Mouse (Mus musculus) embryonic stem cell, embryonic (primary cell): ENCODE data around the gene Tinf2.

Experiments used
- CTCF ChIA-PET, 4 experiments: fragments of 300-600 bp in 2 of 4; fragments of 350-600 bp in 2 of 4; sonication (Branson Sonifier 250); formaldehyde crosslinking; loops; one replicate each; lab custom pipeline; 2022; ENCODE audit warnings: inconsistent platforms in 2 of 4; lab: Charles Lee
- POLR2A ChIA-PET, 4 experiments: fragments of 300-600 bp in 2 of 4; fragments of 350-600 bp in 2 of 4; sonication (Branson Sonifier 250); formaldehyde crosslinking; loops; one replicate each; lab custom pipeline; 2022; ENCODE audit warnings: antibody characterized with exemption in 4 of 4, inconsistent platforms in 1 of 4; lab: Charles Lee

The Tinf2 gene

DNA sequence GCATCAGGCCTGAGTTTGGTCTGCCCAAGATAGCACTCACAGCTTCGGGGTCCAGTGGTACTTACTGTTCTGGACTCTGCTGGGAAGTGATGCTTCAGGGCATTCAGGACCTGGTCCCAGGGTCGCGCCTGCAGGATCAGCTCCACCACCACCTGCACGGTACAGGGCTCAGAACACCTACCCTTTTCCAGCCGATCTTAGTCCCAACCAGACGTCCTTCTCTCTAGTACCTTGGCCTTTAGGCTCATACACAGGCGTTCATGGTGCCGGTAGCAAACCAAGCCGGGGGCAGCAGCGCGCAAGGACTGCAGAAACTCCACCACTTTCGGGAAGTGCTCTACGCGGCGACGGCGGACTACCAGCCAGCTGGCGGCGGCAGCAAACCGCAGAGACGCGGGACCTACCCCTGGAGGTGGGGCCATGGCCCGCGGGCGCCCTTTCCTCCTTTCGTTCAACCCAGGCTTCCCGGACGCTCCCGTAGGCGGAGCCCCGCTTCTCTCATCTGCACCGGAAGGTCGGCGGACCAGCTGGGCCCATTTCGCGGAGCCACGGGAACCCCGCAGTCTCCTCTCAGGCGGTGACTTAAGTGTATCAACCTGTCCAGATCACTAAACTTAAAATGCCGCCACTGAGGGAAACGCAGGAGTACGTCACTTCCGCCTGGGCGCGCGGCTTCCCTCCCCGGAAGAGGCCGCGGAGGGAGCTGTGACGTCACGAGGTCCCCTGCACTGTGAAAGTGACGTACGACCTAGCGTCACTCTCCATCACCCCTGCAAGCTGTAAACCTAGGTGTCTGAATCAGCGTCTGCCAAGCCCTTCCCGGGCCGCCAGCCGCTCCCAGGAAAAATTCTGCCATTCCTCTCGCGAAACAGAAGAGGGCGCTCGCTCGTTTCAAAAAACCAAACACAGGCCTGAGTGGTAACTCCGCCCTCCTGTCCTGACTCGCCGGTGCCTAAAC lies at the start of gene Tinf2:
Gene Tinf2, minus strand, starts transcription at position 661 of the 958 bp plus-strand sequence.
- POLR2A ChIA-PET: interaction anchor here (0.6 to 9.8 kb wide), 74 partner anchors 9 to 218 kb away, joined by 3 to 77 read pairs (median 4); partner anchors contain the start of genes Gmpr2 (in 4 of the 4), Nedd8 (in 4 of the 4), Dhrs1 (in 3 of the 4) and Nop9 (in 3 of the 4)

DNA sequence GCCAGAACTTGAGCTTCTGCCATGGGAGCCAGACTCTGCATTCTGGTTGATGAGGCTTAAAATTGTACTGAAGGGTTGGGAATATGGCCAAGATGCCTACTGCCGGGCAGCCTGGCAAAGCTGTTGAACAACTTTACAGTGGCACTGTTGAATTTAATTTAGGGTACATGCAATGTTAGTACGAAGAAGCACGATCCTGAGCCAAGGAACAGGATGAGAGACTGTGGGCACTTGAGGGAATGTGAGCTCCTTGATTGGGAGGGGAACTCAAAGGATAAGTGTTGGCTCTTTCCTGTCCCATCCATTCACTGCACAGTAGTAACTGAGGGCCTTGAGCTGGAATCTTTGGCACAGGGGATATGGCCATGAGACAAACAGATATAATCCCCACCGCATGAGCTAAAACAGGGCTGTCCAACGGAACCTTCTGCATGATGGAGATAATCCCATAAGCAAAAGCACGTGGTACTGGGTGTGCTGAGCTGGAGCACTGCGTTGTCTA lies 49.0 kb upstream of the Tinf2 start:
- CTCF ChIA-PET: interaction anchor here in 3 of 4 experiments (0.8 to 1.8 kb wide), 6 partner anchors 8 to 58 kb away, joined by 3 to 6 read pairs (median 4); partner anchors contain the start of genes Rabggta (in 2 of the 3), Dhrs1 (in 1 of the 3), Nedd8 (in 1 of the 3) and Nop9 (in 1 of the 3)
- POLR2A ChIA-PET: interaction anchor here (0.6 to 3.8 kb wide), 9 partner anchors 9 to 1021 kb away, joined by 3 to 26 read pairs (median 3); partner anchors contain the start of genes Rabggta (in 3 of the 4), Mphosph8 (in 1 of the 4) and Tinf2 (in 1 of the 4)

More for the DNA sequence above, at the start of gene Tinf2:
- CTCF ChIA-PET: interaction anchor here (0.5 to 4.8 kb wide), 38 partner anchors 9 to 566 kb away, joined by 3 to 45 read pairs (median 3); partner anchors contain the start of genes Gmpr2 (in 3 of the 4), Nedd8 (in 3 of the 4), Ltb4r2 (in 2 of the 4) and A730061H03Rik (in 1 of the 4)

DNA sequence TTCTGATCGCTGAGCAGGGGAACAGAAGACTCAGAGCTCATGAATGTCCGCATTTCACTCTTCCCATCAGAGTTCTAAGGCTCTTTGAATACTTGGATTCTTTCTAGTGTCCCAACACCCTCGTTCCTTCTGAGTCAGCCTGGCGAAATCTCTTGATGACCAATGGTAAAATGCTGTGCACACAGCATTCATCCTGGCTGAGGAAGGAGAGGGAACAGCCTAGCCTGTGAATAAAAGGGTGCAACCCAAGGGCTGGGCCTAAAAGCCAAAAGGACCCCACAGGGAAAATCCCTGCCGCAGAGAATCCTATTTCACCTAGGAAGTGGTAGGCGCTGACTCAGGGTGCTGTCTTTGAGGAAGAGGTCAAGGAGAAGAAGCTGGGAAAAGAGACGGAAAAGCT lies 48.5 kb upstream of the Tinf2 start:
- ChIA-PET POLR2A (interaction anchor here in 3 of 4 experiments (0.6 to 3.8 kb wide), 8 partner anchors 9 to 1022 kb away, joined by 3 to 26 read pairs (median 4); partner anchors contain the start of genes Rabggta (in 2 of the 3) and Tinf2 (in 1 of the 3)), CTCF (interaction anchor here in 2 of 4 experiments (0.8 to 1.8 kb wide), 4 partner anchors 8 to 16 kb away, joined by 3 to 5 read pairs (median 4); partner anchors contain the start of genes Dhrs1 (in 1 of the 2), Nop9 (in 1 of the 2) and Rabggta (in 1 of the 2))

DNA sequence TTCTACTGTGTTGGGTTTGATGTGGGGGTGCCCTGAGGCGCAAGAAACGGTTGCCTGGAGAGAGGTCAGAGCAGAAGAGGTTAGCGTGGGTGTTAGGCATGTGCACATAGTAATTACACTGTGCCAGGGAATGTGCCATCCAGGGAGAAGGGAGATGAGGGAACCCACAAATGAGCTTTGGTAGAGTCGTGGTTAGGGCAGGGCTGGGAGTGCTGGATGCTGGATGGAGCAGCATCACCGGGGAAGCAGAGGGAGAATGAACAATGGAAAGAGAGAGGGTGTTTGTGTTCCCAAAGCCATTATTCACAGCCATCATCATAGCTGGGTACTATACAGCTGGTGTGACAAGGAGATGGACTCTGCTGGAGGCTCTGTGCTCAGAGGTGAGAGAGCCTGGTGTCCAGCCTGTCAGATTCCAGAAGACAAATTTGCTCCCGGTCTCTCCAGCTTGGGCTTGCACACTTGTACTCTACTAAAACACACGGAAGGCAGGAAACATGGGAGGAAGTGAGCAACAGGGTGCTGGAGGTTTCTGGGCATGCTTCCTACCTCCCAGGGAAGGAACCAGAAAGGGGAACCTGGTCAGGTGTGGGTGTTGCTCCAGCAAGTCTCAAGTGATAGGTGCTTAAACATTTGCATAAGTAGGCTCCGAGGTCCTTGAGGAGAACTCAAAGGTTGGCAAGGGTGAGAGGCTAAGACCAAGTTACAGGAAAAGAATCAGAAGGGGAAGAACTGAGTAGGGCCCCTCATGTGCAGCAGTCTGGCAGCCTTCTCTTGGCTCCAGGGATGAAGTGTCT lies 46.5 kb upstream of the Tinf2 start:
- ChIA-PET CTCF (interaction anchor here in 2 of 4 experiments (0.6 to 1.6 kb wide), 2 partner anchors 15 to 579 kb away, joined by 3 to 4 read pairs; no protein-coding TSS in a partner anchor), POLR2A (interaction anchor here in 3 of 4 experiments (0.6 to 3.8 kb wide), 5 partner anchors 8 to 84 kb away, joined by 3 to 26 read pairs (median 3); partner anchors contain the start of genes Gmpr2 (in 1 of the 3), Nedd8 (in 1 of the 3), Rabggta (in 1 of the 3) and Tm9sf1 (in 1 of the 3))

DNA sequence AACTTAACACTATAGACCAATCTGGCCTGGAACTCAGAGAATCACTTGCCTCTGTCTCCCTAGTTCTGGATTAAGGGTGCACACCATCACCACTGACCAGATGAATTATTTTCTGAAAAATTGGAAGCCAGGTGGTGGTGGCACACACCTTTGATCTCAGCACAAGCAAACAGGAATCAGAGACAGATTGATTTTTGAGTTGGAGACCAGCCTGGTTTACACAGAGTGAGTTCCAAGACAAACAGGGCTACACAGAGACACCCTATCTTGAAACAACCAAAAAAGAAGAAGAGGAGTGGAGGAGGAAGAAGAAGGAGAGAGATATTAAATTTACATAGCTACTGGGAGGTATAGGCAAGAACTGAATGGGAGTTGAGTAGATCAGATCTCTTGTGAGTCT lies 44.6 kb upstream of the Tinf2 start:
- CTCF ChIA-PET: interaction anchor here in 2 of 4 experiments (0.7 to 1.1 kb wide), 2 partner anchors 18 kb away, joined by 3 read pairs; no protein-coding TSS in a partner anchor
- POLR2A ChIA-PET: interaction anchor here in 2 of 4 experiments (0.6 to 1.1 kb wide), 3 partner anchors 9 to 172 kb away, joined by 3 to 4 read pairs (median 3); partner anchors contain the start of genes Gmpr2 (in 1 of the 2) and Nedd8 (in 1 of the 2)

DNA sequence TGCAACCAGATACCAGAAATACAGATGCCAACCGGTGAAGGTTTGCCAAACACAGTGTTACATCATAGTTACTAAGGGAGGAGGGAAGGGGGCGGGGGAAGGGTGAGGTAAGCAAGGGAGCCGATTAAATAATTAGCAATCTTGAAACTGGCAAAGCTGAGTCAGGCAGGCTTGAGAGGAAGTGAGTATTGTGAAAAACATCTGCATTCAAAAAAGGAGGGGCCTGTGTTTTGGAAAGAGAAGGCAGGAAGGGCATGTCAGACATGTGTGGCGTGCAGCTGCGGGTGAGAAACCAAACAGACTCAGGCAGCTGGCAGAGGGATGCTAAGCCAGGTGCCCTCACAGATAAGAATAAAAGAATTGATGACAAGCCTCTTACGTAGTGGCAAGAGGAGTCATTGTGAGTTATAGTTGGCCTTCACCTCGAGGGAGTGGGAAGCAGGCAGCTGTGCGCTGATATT lies 42.8 kb upstream of the Tinf2 start:
- CTCF ChIA-PET: interaction anchor here in 2 of 4 experiments (0.6 to 0.9 kb wide), 2 partner anchors 10 kb away, joined by 3 to 4 read pairs; no protein-coding TSS in a partner anchor

DNA sequence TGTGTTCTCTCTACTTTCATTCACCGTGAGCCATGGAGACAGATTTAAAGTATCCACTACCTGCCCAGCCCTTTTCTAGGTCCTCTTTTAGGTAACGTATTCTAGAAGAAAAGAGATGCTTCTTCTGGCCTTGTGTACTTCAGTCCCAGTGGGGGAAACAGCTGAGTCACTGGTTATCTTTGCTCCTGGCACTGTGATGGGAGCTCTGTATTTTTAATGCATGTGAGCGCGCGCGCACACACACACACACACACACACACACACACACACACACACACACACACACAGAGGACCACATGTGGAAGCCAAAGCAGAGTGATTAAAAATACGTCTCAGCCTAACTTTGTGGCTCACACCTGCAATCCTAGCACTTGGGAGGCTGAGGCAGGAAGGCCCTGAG lies 41.8 kb upstream of the Tinf2 start:
- POLR2A ChIA-PET: interaction anchor here in 3 of 4 experiments (0.6 to 12.1 kb wide), 12 partner anchors 11 to 106 kb away, joined by 3 to 268 read pairs (median 30); partner anchors contain the start of genes Tgm1 (in 3 of the 3), Gmpr2 (in 2 of the 3), Nedd8 (in 2 of the 3) and Tinf2 (in 1 of the 3)
- CTCF ChIA-PET: interaction anchor here (0.5 to 1.6 kb wide), 12 partner anchors 13 to 169 kb away, joined by 3 to 5 read pairs (median 3); partner anchors contain the start of genes Mdp1 (in 2 of the 4), Tinf2 (in 2 of the 4) and Gm49378 (in 1 of the 4)

More for the DNA sequence above, 42.8 kb upstream of the Tinf2 start:
- POLR2A ChIA-PET: interaction anchor here in 2 of 4 experiments (0.8 to 12.1 kb wide), 10 partner anchors 10 to 64 kb away, joined by 3 to 268 read pairs (median 5); partner anchors contain the start of genes Gmpr2 (in 2 of the 2), Nedd8 (in 2 of the 2), Mdp1 (in 1 of the 2) and Tgm1 (in 1 of the 2)

DNA sequence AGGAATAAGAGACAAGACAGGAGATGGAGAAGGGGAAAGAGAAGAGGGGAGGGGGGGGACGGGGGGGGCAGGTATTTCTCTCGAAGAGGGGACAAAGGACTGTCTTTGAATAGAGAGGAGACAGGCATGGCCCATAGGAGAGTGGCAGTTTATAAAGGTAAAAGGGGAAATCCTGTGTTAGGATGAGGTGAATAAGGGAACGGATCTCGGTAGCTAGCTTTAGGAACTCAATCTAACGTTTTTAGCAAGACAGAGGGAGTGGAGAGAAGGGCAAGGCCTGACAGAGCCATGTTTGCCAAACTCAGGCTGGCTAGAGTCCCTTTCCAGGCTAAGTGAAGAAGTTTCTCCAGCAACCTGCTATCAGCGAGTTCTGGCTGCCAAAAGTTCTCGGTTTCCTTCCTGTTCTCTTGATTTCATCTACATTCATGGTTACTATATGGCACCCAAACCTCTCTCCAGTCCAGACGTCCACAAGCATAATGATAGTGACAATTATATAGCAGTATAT lies 40.9 kb upstream of the Tinf2 start:
- POLR2A ChIA-PET: interaction anchor here (0.6 to 12.1 kb wide), 54 partner anchors 7 to 1790 kb away, joined by 3 to 268 read pairs (median 6); partner anchors contain the start of genes Tgm1 (in 4 of the 4), Gmpr2 (in 2 of the 4), Nedd8 (in 2 of the 4) and Rec8 (in 2 of the 4)
- CTCF ChIA-PET: interaction anchor here (0.5 to 2.2 kb wide), 26 partner anchors 8 to 596 kb away, joined by 3 to 21 read pairs (median 3); partner anchors contain the start of genes Mdp1 (in 3 of the 4), A730061H03Rik (in 1 of the 4), Dcaf11 (in 1 of the 4) and Dhrs1 (in 1 of the 4)

DNA sequence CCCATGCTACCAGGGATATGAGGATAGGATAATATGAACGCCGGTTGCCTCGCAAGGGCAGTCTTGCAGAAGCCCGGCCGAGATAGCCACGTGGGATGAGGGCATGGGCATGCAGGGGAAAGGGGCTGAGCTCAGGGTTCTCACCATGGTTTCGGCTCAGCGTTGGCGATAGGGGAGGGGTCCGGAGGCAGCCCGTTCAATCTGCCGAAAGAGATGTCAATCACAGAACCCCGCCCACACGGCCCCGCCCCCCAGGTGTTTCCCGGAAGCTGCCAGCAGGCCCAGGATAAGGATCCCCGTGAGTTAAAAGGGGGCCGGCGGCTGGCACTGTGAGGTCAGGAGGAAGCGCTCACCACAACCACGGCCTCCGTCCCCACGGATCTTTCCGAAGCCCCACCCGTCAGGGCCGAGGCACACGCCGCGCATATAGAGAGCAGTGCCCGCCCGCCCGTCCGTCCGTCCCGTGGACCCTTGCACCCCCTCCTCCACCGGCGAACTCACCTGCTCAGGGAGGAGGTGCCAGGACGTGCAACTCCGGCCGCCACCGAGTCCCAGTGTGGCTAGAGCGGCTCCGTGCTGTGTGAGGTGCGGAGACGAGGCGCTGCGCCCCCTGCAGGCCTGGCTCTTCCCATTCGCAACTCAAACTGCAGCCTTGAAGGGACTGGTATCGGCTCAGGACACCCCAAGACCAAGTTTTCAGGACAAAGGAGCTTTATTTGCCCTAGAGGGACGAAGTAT lies 40.2 kb upstream of the Tinf2 start, which contains the start of gene Rabggta:
Gene Rabggta, minus strand, starts transcription at position 564 of the 738 bp plus-strand sequence.
- ChIA-PET POLR2A (interaction anchor here (0.6 to 12.1 kb wide), 104 partner anchors 8 to 1790 kb away, joined by 3 to 268 read pairs (median 4); partner anchors contain the start of genes Tgm1 (in 4 of the 4), A730061H03Rik (in 3 of the 4), Gmpr2 (in 3 of the 4) and Nedd8 (in 3 of the 4)), CTCF (interaction anchor here (0.6 to 2.2 kb wide), 35 partner anchors 8 to 574 kb away, joined by 3 to 21 read pairs (median 4); partner anchors contain the start of genes Mdp1 (in 4 of the 4), A730061H03Rik (in 2 of the 4), Dcaf11 (in 1 of the 4) and Dhrs1 (in 1 of the 4))

DNA sequence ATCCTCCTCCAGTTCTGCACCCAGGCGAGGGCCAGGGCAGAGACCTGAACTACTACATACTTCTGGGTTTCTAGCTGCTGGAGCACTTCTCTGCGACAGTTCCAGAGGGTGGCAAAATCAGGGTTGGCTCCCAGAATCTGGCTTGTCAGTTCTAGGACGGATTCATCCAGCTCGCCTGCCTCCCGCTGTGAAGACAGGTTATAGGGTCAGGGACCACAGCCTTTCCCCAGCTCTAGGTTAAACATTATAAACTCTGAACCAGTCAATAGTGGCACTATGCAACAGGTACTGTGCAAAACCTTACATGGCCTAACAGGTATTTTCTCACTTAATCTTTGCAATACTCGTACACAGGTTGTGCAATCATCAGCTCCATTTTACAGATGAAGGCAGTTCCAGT lies 39.5 kb upstream of the Tinf2 start:
- CTCF ChIA-PET: interaction anchor here (0.5 to 2.2 kb wide), 32 partner anchors 9 to 796 kb away, joined by 3 to 21 read pairs (median 4); partner anchors contain the start of genes Mdp1 (in 3 of the 4), A730061H03Rik (in 2 of the 4), Dcaf11 (in 1 of the 4) and Dhrs1 (in 1 of the 4)
- POLR2A ChIA-PET: interaction anchor here (0.6 to 12.1 kb wide), 95 partner anchors 8 to 808 kb away, joined by 3 to 268 read pairs (median 4); partner anchors contain the start of genes A730061H03Rik (in 4 of the 4), Gmpr2 (in 3 of the 4), Nedd8 (in 3 of the 4) and Tgm1 (in 3 of the 4)

DNA sequence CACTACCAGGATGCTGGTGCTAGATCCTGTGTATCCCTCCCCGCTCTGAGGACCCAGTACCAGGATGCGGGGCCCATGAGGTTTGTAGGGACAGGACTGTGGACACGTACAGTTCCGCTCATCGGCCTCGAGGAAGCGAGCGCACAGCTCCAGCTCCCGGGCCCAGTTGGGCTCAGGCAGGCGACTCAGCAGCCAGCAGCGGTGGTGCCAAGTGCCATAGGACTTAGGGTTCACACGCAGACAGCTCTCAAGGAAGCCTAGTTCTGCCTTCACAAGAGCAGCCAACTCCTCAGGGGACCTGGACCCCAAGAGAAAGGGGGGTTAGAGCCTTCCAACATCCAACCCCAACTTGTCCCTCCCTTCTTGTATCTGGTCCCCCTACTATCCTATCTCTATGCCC lies 39.0 kb upstream of the Tinf2 start:
- CTCF ChIA-PET: interaction anchor here (0.5 to 2.2 kb wide), 16 partner anchors 9 to 796 kb away, joined by 3 to 21 read pairs (median 5); partner anchors contain the start of genes Dhrs1 (in 1 of the 4), Dhrs4 (in 1 of the 4), Gmpr2 (in 1 of the 4) and Ltb4r2 (in 1 of the 4)
- POLR2A ChIA-PET: interaction anchor here (0.6 to 12.1 kb wide), 57 partner anchors 9 to 808 kb away, joined by 3 to 268 read pairs (median 5); partner anchors contain the start of genes A730061H03Rik (in 3 of the 4), Gmpr2 (in 3 of the 4), Nedd8 (in 3 of the 4) and Ltb4r2 (in 2 of the 4)

DNA sequence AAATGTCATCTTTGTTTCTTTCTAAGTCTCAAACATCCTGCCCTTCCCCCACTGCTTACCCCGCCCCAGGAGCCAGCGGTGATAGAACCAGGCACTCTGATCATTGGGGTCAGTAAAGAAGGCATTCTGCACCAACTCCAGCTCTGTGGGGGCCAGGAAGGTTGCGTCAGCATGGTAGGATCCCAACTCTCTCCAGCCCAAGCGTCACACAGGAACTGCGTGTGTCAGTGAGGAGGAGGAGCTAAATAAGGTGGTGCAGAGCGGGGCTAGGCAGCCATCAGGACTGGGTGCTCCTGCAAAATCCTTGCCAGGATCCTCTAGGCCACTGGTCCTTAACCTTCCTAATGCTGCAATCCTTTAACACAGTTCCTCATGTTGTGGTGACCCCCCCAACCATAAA lies 38.1 kb upstream of the Tinf2 start:
- POLR2A ChIA-PET: interaction anchor here (0.5 to 12.1 kb wide), 35 partner anchors 10 to 241 kb away, joined by 3 to 268 read pairs (median 5); partner anchors contain the start of genes Gmpr2 (in 3 of the 4), Nedd8 (in 3 of the 4), Psme2 (in 2 of the 4) and Rnf31 (in 2 of the 4)

DNA sequence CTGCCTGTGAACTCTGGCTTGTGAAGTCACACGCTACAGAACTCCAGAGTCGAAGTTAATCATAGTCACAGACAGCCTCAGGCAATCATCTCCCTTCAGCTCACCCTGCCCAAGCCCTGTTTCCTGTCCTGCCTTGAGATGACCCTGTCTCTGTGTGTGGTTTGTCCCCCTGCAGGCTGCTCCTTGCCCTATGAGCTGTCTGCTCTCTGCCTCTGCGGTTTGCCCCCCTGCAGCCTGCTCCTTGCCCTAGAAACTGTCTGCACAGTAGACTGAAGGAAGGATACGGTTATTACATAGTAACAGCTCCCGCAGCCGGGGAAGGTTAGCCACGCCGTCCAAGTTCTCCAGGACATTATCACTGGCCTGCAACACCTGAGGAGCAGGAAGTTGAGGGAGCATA lies 35.3 kb upstream of the Tinf2 start:
- ChIA-PET CTCF (no interaction called here), POLR2A (interaction anchor here in 2 of 4 experiments (1.0 to 12.1 kb wide), 3 partner anchors 10 to 45 kb away, joined by 4 to 268 read pairs (median 5); partner anchors contain the start of genes Gmpr2 (in 1 of the 2), Nedd8 (in 1 of the 2) and Tgm1 (in 1 of the 2))

More for the DNA sequence above, 38.1 kb upstream of the Tinf2 start:
- CTCF ChIA-PET: interaction anchor here in 3 of 4 experiments (0.6 to 1.7 kb wide), 5 partner anchors 16 to 121 kb away, joined by 3 to 4 read pairs (median 4); partner anchors contain the start of genes Dhrs1 (in 1 of the 3), Mdp1 (in 1 of the 3) and Nop9 (in 1 of the 3)
